Mouse (Mus musculus) left cerebral cortex, adult 9 months (tissue): Measurements from ENCODE around the gene Frs2.

Experiments
- DNase-seq, 2 experiments: peaks; one replicate each; pipeline ENCODE4 v3.0.0; 2022; ENCODE audit warnings: low spot score in 2 of 2

Gene Frs2

DNA sequence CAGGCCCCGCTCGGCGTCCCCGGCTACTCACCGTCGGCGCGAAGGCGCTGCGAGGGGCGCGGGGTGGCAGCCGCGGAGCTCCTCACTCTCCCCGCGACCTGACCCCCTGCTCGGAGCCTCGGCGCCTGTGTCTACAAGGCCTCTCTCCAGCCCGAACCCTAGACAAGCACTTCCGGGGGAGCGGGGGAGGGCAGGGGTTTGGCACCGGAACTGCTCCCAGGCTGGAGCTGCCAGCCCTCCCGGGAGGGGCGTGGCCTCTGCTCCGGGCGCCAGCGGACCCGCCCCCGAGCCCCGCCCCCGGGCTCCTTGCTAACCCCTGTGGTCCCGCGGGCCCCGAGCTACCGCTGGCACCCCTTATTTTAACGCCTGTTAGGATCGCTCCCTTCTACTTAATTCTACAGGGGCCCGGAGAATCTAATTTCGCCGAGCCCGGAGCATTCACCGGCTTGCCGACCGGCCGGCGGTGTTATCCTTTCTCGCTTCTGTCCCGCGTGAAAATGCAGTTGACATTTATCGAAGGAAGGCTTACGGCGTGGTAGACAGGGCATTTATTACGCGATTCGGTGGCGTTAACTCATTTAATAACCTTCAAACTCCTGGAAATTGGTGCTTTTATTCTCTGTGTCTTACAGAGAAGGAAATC lies at the start of gene Frs2:
Gene Frs2 (minus strand): TSS at position 174 of the 643 bp plus-strand sequence.
- DNase-seq: peak; percentile 84 to 91

DNA sequence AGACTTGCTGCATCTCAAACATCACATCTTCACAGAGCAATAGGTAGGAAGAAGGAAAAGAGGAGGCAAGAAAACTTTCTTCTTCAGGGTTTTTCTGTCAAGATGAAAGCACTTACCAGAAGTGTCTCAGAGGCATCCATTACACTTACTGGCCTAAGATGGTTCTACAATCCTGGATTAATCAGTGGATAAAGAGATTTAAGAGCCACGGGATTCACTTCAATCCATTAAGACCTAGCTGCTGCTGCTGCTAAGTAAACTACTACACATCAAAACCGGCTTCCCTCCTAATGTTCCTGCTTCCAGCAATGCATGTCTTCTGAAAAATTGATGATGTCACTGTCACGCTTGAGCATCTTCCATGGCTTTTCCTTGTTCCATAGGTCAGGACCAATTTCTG lies 48.4 kb upstream of the Frs2 start:
- DNase-seq: no peak

- no peak for DNase-seq
These were observed 47.4 kb upstream of the Frs2 start for GRCm38 (mm10) chr10:117195748-117196147.

DNA sequence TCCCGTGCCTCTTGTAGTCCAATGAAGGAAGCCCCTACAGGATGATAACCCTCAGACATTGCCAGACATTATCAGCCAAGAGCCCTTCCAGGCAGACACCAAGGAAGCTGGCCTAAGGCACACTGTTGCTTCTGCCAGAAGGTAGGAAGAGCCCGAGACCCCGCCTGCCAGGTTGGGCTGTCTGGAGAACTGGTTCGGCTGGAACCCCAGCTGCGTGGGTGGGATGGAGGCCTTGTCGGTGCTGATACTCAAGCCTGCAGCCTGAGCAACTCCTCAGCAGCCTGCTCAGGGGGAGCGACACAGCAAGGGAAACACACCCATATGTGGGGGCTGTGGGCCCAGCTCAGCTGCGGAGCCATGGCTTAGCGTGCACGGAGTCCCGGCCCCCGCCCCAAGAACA lies 46.7 kb upstream of the Frs2 start:
- no peak for DNase-seq

- no peak for DNase-seq
These were observed 45.0 kb upstream of the Frs2 start for GRCm38 (mm10) chr10:117193364-117193763.

GRCm38 (mm10) chr10:117185399-117186089 lies 37.2 kb upstream of the Frs2 start:
- DNase-seq: no peak

GRCm38 (mm10) chr10:117181098-117181497 lies 32.8 kb upstream of the Frs2 start:
- DNase-seq: no peak

- DNase-seq: no peak
These were observed 26.3 kb upstream of the Frs2 start for GRCm38 (mm10) chr10:117174645-117175044.

DNA sequence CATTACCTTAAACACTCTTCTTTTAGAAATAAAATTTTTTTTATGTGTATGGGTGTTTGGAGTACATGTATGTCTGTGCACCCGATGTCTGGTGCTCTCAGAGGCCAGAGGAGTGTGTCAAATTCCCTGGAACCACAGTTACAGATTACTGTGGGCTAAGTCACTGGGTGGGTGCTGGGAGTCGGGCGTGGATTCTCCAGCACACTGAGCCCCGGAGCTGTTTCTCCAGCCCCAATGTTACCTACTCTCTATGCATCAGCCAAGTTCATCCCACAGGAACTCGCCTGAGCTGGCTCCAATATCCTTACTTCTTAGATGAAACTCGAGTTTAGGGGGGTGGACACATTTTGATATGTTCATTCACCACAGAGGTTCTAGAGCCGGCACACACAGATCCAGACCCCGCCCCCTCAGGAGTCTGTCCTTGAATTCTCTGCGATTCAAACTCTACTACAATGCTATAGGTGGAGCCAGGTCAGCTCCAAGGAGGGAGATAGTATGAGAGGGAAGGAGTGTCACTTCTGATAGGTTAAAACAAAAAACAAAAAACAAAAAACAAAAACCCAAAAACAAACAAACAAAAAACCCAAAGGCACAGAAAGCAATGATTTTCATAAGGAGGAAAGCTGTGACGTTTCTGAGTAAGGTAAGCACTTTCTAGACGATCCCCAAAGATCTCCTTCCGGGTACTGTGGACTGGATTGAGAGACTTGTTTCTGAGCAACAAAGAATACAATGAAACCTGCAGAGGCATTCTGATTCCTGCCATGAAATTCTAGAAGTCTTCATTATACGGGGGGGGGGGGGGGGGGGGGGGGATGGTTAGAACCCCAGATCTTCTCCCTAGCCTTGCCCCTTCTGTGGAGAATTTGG lies 25.5 kb upstream of the Frs2 start:
- DNase-seq: no peak

DNA sequence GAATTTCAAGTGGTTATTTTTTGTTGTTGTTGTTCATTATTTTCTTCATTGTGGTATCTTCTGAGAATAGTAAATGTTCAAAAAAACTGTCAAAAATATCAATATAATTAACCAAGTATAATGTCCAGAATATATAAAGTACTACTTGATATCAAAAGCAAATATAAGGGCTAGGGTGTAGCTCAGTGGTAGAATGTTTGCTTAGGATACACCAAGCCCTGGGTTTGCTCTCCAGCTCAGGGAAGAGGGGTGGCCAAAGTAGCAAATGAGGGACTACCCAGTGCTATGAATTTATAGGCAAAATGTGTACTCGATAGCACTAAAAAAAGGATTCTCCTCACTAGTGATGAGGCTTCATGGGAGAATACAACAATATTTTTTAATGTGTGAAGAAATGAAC lies 24.8 kb upstream of the Frs2 start:
- no peak for DNase-seq

DNA sequence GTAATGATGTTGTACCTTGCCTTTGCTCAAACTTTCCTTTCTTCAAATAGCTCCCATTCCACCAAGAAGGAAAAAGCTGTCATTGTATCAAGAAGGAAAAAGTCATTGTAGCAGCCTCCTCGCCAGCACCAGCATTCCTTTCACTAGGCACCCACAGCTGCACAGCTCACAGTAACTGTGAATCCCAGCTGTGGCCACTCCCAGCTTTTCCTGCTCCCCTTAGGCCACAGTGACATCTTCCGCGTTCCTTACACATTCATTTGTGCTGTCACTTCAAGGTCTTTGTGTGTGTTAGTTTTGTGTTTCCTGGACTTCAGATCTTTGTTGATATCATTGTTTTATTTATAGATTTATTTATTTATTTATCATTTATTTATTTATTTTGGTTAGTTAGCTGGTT lies 23.7 kb upstream of the Frs2 start:
- no peak for DNase-seq

GRCm38 (mm10) chr10:117166785-117167425 lies 18.6 kb upstream of the Frs2 start:
- no peak for DNase-seq

- no peak for DNase-seq
These were observed 14.3 kb upstream of the Frs2 start for GRCm38 (mm10) chr10:117162662-117163061.

DNA sequence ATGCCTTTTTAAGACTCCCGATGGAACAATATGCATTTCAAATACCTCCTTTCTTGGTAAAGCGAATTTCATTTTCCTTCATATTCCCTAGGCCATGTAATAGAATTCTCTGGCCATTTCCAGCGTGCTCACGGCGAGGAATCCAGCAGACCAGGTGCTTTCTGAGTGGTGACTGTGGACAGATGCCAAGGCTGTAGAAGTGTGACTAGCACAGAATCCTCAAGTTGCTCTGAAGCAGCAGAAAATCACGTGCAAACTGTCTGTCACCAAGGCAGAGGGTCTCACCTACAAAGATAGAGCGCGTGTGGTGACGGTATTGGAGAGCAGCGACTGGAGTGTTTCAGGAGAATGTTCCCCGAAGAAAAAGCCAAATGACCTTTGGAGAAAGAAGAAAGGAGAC lies 11.8 kb upstream of the Frs2 start:
- DNase-seq: no peak

- no peak for DNase-seq
These were observed 3.9 kb upstream of the Frs2 start for GRCm38 (mm10) chr10:117152247-117152646.

DNA sequence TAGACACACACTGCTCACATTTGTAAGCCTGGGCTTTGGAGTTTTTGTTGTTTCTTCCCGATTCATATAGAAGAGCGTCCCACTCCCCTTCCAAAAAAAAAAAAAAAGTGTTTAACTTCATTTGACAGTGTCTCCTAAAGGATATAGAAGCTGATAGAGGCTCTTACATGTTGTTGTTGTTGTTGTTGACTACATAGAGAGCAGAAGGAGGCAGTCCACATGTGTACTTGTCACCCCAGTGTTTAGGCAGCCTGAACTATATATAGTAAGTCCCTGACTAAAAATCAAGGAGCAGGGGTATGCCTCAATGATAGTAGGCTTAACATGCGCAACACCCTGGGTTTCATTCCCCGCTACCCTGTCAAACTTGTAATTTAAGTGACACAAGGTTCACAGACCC lies 3.3 kb upstream of the Frs2 start:
- DNase-seq: no peak

DNA sequence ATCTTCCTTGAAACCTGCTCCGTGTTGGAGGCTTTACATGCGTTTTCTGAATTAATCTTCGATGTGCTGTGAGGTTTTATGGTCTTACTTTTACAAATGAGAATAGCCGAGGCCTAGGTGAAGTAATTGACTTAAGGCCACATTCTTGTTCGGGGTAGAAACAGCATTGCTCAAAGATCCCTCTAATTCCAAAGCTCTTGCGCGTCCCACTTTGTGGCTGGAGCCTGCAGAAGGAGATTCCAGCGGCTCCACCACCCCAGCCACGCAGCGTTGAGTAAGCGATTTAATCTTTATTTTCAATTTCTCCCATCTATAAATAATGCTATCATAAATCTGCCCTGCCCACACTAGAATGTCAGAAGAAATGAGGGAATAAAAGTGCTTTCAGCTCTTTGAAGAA lies 2.9 kb upstream of the Frs2 start:
- DNase-seq: no peak

DNA sequence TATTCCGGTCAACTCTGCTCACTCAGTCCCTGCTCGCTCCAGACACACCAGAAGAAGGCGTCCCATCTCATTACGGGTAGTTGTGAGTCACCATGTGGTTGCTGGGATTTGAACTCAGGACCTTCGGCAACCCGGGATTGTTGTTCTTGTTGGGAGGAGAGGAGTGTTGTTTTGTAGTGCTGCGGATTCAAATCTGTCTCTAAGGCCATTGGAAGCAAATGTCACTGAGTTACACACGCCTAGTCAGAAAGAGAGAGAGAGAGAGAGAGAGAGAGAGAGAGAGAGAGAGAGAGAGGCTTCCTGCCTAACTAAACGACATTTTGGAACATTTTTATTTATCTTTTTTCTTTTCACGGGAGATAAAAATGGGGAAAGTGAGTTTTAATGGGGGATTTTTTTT lies 2.4 kb upstream of the Frs2 start:
- DNase-seq: no peak

- DNase-seq: no peak
These were observed 1.7 kb upstream of the Frs2 start for GRCm38 (mm10) chr10:117149942-117150617.

- DNase-seq: no peak
These were observed 907 bp upstream of the Frs2 start for GRCm38 (mm10) chr10:117149241-117149640.

DNA sequence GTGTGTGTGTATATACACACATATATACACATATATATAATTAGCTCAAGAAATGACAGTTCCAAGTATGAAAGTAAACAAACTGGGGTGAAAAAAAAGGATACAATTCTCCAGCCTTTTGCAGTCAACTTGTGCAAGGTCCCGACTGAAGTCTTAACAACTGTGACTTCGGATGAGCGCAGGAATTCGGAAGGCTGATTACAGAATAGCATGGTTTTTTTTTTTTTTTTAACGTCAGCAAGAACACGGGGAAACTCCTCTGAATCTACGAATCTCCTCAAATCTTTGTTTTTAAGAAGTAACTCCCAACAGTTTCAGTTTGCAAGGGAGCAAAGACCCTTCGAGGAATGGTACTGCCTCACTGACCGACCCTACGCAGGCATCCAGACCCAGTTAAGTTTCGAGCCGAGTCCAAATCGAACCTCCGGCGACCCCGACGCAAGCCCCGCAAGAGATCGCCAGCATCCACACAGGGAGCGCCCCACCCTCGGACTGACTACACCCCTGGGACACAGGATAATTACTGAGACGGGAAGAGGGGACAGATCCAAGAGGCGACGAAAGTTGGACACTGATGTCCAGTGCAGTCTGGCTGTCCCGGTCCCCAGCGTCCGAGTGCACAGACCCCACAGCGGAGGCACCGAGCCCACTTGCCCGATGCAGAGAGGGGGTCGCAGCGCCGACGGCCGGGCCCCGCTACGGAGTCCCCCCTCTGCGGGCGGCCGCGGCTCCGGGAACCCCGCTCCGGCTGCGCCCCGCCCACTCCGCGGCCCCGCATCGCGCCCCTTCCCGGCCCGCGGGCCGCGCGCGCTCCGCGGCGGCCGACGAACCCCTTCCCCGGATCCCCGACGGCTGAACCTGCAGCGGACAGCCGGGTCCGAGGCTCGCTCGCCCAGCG lies 622 bp downstream of the Frs2 start:
- DNase-seq: no peak
